Mouse (Mus musculus): ENCODE measurements around the gene Cdh26.

GRCm38 (mm10) chr2:178426229-178426628 is 4.1 kb upstream of the Cdh26 start:
- TF ChIP-seq POLR2AphosphoS5 (IDR thresholded peaks at IDR 0.05; ENCODE audit: borderline replicate concordance, low read depth, low read length) (no peak), MAFK (IDR thresholded peaks at IDR 0.05; ENCODE audit: borderline replicate concordance, low read depth, low read length) (no peak), POLR2A (IDR thresholded peaks at IDR 0.05; ENCODE audit: control insufficient read depth in 1 of 2, insufficient read depth in 1 of 2, low read depth in 1 of 2, low read length in 2 of 2, poor library complexity in 1 of 2) (no peak), CTCF (IDR thresholded peaks at IDR 0.05 in 2 of 3, conservative IDR thresholded peaks at IDR 0.05 in 1 of 3; ENCODE audit: control insufficient read depth in 1 of 3, insufficient read depth in 1 of 3, low read depth in 2 of 3, low read length in 3 of 3, poor library complexity in 1 of 3, severe bottlenecking in 1 of 3) (no peak; a peak in 1 of 6 replicates), TAL1 (IDR thresholded peaks at IDR 0.05; ENCODE audit: low read length) (no peak)

Data from MEL (cell line).